Mouse (Mus musculus): ENCODE measurements around the gene Hist1h2bm. TPM values are rescaled to one million over a fixed set of nuclear protein-coding genes. Genes with fewer than 3 reads are reported as not detected.
"Not testable (repeated sequence)": the region's sequence is repeated elsewhere in the genome, so short reads cannot be mapped to it uniquely, and the experiment has no call there.

Gene Hist1h2bm
- total RNA-seq, 2 experiments from 2014 or later: 4.0 to 5.5 TPM

GRCm38 (mm10) chr13:21754294-21755001 is 32.6 kb downstream of the Hist1h2bm start:
- intact Hi-C loops (cut with DNase I): loop anchor here (5.0 kb wide), 1 partner anchor 37 kb away; the partner anchor contains the start of genes Hist1h2ai, Hist1h2bl and Hist1h3h
- DNase-seq (ENCODE audit: low spot score in 2 of 2): not testable (repeated sequence)

- DNase-seq (ENCODE audit: low spot score in 2 of 2): no peak
- intact Hi-C loops (cut with DNase I): no loop called here
These were observed 33.9 kb downstream of the Hist1h2bm start for GRCm38 (mm10) chr13:21755707-21756106.

Small RNA genes lying within 50 kb of the gene (microRNA-seq; reads per million reads assigned to microRNA genes)
- not detected for gene Gm44357
- not detected for gene Gm44367
- not detected for gene Gm44454

Other genes with a start within 250 kb of the Hist1h2bm start
- 1 to 10 TPM; 7.5 to 7.6 TPM for gene Zkscan4, start 243.1 kb upstream of the Hist1h2bm start, total RNA-seq (2021)
- not detected for gene Gm10065, start 242.6 kb upstream of the Hist1h2bm start, total RNA-seq (2021)
- 10 to 100 TPM; 20.5 to 25.5 TPM for gene AK157302, start 226.8 kb upstream of the Hist1h2bm start, total RNA-seq (2021)
- gene Gm11273, start 220.6 kb upstream of the Hist1h2bm start, total RNA-seq (2021): 10 to 100 TPM; 56.4 to 67.0 TPM
- 10 to 100 TPM; 15.9 to 18.1 TPM for gene Zkscan8, start 190.9 kb upstream of the Hist1h2bm start, total RNA-seq (2021)
- not detected for gene Olfr1366, start 179.2 kb upstream of the Hist1h2bm start, total RNA-seq (2021)
- gene Olfr1535, start 162.2 kb upstream of the Hist1h2bm start, total RNA-seq (2021): not detected
- not detected for gene Olfr1364, start 140.3 kb upstream of the Hist1h2bm start, total RNA-seq (2021)
- not detected for gene Olfr1362, start 108.0 kb upstream of the Hist1h2bm start, total RNA-seq (2021)
- gene Olfr11, start 79.5 kb upstream of the Hist1h2bm start, total RNA-seq (2021): not detected
- gene Olfr1361, start 58.7 kb upstream of the Hist1h2bm start, total RNA-seq (2021): not detected
- not detected for gene Olfr1360, start 44.6 kb upstream of the Hist1h2bm start, total RNA-seq (2021)
- not detected for gene Olfr1359, start 23.9 kb upstream of the Hist1h2bm start, total RNA-seq (2021)
- 10 to 100 TPM; 25.8 to 35.2 TPM for gene Hist1h2bl, start 5.9 kb upstream of the Hist1h2bm start, total RNA-seq (2021)
- 10 to 100 TPM; 26.5 to 66.3 TPM for gene Hist1h2ai, start 5.6 kb upstream of the Hist1h2bm start, total RNA-seq (2021)
- gene Hist1h3h, start 4.4 kb upstream of the Hist1h2bm start, total RNA-seq (2021): 10 to 100 TPM; 73.2 to 76.4 TPM
- gene Hist1h4j, start 13.0 kb downstream of the Hist1h2bm start, total RNA-seq (2021): 10 to 100 TPM; 16.7 to 20.3 TPM
- gene Hist1h4k, start 28.5 kb downstream of the Hist1h2bm start, total RNA-seq (2021): 100 to 1,000 TPM; 409 to 465 TPM
- gene Hist1h2ak, start 31.8 kb downstream of the Hist1h2bm start, total RNA-seq (2021): 10 to 100 TPM; 14.8 to 15.0 TPM
- gene Hist1h2bn, start 32.1 kb downstream of the Hist1h2bm start, total RNA-seq (2021): 10 to 100 TPM in 1 of 2 experiments, 1 to 10 TPM in 1; 8.2 to 10.1 TPM
- 10 to 100 TPM in 1 of 2 experiments, 1 to 10 TPM in 1; 8.2 to 10.1 TPM for gene Hist1h1b, start 58.6 kb downstream of the Hist1h2bm start, total RNA-seq (2021)
- gene Hist1h3i, start 61.3 kb downstream of the Hist1h2bm start, total RNA-seq (2021): 10 to 100 TPM; 55.4 to 73.3 TPM
- gene Hist1h2an, start 65.2 kb downstream of the Hist1h2bm start, total RNA-seq (2021): not detected
- gene Hist1h2bp, start 65.4 kb downstream of the Hist1h2bm start, total RNA-seq (2021): 1 to 10 TPM; 8.0 to 8.4 TPM
- 10 to 100 TPM; 36.0 to 39.3 TPM for gene Hist1h2bq, start 88.2 kb downstream of the Hist1h2bm start, total RNA-seq (2021)
- gene Hist1h2ao, start 88.4 kb downstream of the Hist1h2bm start, total RNA-seq (2021): 10 to 100 TPM; 12.4 to 22.5 TPM
- 100 to 1,000 TPM; 258 to 294 TPM for gene Hist1h4m, start 89.7 kb downstream of the Hist1h2bm start, total RNA-seq (2021)
- gene Hist1h4n, start 110.2 kb downstream of the Hist1h2bm start, total RNA-seq (2021): 10 to 100 TPM; 21.3 to 23.4 TPM
- gene Hist1h2ap, start 111.5 kb downstream of the Hist1h2bm start, total RNA-seq (2021): 10 to 100 TPM; 20.2 to 20.7 TPM
- gene Hist1h2br, start 111.7 kb downstream of the Hist1h2bm start, total RNA-seq (2021): 10 to 100 TPM; 35.5 to 38.8 TPM
- gene Zfp184, start 223.1 kb downstream of the Hist1h2bm start, total RNA-seq (2021): 1 to 10 TPM; 3.7 to 4.2 TPM

Data from left cerebral cortex, postnatal 36 days (tissue).